Mouse (Mus musculus) adrenal gland, adult 10 weeks (tissue): ENCODE results near the gene Elf4. TPM values are rescaled to one million over a fixed set of nuclear protein-coding genes. Genes with fewer than 3 reads are reported as not detected.

Source experiments
- polyA plus RNA-seq: library from polyadenylated mRNA; stranded (reverse); fragments of 350-450 nt; fragmentation: Illumina TruSeq; extraction: RNeasy Lipid Tissue Mini Kit (QIAGEN cat#74804); gene quantifications from one replicate; pipeline ENCODE4 v1.2.3, GENCODE M21; 2014; ENCODE audit warnings: low read depth, low replicate concordance

The Elf4 gene
- polyA plus RNA-seq = 8.5 TPM

DNA sequence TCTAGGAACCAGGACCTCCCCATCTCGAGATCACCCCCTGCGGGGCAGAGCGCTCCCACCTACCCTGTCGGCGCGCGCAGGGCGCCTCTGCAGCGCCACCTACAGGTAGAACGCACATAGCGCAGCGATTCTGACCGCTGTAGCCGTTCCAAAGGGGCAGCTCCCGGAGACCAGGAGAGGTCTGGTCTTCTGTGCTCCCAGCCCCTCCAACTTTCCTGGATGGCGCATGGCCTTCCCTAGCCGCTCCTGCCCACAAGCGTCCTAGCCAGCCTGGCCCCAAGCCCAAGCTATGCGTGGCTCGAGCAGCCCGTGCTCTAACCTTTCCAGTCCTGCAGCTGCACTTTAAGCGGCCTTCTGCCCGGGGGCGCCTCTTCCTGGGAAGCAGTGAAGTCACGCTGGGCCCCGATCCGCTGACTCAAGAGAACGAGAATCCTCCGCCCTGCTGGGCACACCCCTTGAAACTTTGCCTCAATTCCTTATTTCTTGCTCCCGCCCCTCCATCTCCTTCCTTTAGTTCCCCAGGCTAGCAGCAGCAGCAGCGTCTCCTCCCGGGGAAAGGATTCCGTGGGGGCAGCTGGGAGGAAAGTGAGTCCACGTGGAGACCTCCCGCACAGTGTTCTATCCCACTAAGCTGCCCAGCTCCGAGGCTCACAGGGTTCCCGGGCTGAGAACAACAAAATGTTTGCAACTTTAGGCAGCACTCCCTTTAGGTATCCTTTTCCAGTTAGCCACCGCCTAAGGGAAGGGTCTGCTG, at the start of gene Elf4:
Elf4 (minus strand) TSS at position 379 of the 754 bp plus-strand sequence.

Other genes with a start within 250 kb of the Elf4 start
- gene Utp14a, start 206.3 kb downstream of the Elf4 start, polyA plus RNA-seq = 17.3 TPM
- 1.2 TPM for gene Bcorl1, start 121.8 kb downstream of the Elf4 start, polyA plus RNA-seq
- 316 TPM for gene Aifm1, start 50.4 kb upstream of the Elf4 start, polyA plus RNA-seq
- 10.6 TPM for gene Rab33a, start 56.2 kb upstream of the Elf4 start, polyA plus RNA-seq
- 24.8 TPM for gene Zfp280c, start 131.4 kb upstream of the Elf4 start, polyA plus RNA-seq
- 35.0 TPM for gene Slc25a14, start 160.3 kb upstream of the Elf4 start, polyA plus RNA-seq
- gene Gpr119, start 211.3 kb upstream of the Elf4 start, polyA plus RNA-seq = not detected
- 7.3 TPM for gene Rbmx2, start 231.9 kb upstream of the Elf4 start, polyA plus RNA-seq